Mouse (Mus musculus) neural tube, embryonic 15.5 days (tissue): Measurements from ENCODE around the gene Hadha. TPM values are rescaled to one million over a fixed set of nuclear protein-coding genes. Genes with fewer than 3 reads are reported as not detected.

ENCODE experiments used
- ATAC-seq: fragments of 200-750 bp; cut with Nextera tagmentation; 2 replicates; pipeline ENCODE4 v1.8.0; 2017; ENCODE audit warnings: mild to moderate bottlenecking, moderate TSS enrichment, moderate library complexity; ENCODE audit not compliant: low FRiP score
- H3K27ac ChIP-seq: fragments of 300-500 bp; sonication (generic); replicated peaks from 2 replicates; pipeline ENCODE4 v1.5.1; 2015; ENCODE audit warnings: mild to moderate bottlenecking, inconsistent platforms
- H3K27me3 ChIP-seq: fragments of 300-500 bp; sonication (generic); replicated peaks from 2 replicates; pipeline ENCODE4 v1.6.1; 2015; ENCODE audit warnings: inconsistent platforms
- H3K36me3 ChIP-seq: fragments of 300-500 bp; sonication (generic); 2 replicates; pipeline ENCODE4 v1.6.1; 2015; ENCODE audit warnings: inconsistent platforms
- H3K4me1 ChIP-seq: fragments of 300-500 bp; sonication (generic); 2 replicates; pipeline ENCODE4 v1.6.1; 2015; ENCODE audit warnings: inconsistent platforms
- H3K4me2 ChIP-seq: fragments of 300-500 bp; sonication (generic); 2 replicates; pipeline ENCODE4 v1.6.1; 2015; ENCODE audit warnings: inconsistent platforms, mild to moderate bottlenecking, moderate library complexity
- H3K4me3 ChIP-seq: fragments of 300-500 bp; sonication (generic); replicated peaks from 2 replicates; pipeline ENCODE4 v1.5.1; 2015; ENCODE audit warnings: mild to moderate bottlenecking, inconsistent platforms
- H3K9ac ChIP-seq: fragments of 300-500 bp; sonication (generic); replicated peaks from 2 replicates; pipeline ENCODE4 v1.6.1; 2015; ENCODE audit warnings: mild to moderate bottlenecking, inconsistent platforms
- H3K9me3 ChIP-seq: fragments of 300-500 bp; sonication (generic); replicated peaks from 2 replicates; pipeline ENCODE4 v1.6.1; 2016; ENCODE audit warnings: inconsistent platforms
- WGBS: fragments of 180-500 bp; shearing (Covaris S2); methylation state at CpG from one replicate; pipeline ENCODE4 v1.1.7; 2015; ENCODE audit warnings: mixed read lengths; 5-methylcytosine and 5-hydroxymethylcytosine counted together
- polyA plus RNA-seq: library from polyadenylated mRNA; unstranded; fragments of >200 nt; fragmentation: Nextera tagmentation; extraction: Ambion mirVana; gene quantifications from 2 replicates; pipeline ENCODE4 v1.2.1, GENCODE M21; 2015

The Hadha gene
- polyA plus RNA-seq, 1 experiment from 2014 or later: 67.2 TPM

DNA sequence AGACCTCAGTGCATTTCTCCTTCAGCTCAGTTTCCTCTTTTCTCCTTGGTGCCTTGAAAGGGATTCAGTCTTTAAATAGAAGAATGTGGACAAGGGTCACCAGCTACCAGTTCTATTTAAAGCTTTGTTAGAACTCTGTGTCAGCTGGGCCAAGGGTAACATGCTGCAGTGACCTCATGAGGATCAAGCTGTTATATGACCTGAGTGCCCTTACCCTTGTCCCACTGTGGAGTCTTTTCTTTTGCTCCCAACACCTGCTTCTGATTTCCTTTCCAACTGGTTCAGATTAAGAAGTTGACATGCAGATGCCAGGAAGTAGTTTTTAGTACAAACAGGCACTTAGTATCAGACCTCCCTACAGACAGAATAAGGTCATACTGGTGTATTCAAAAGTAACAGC, 17.2 kb upstream of the Hadha start:
- peaks cover 78% of the 10 kb centered on the region for H3K36me3 ChIP-seq
- no peak overlapping the region for H3K4me3 ChIP-seq
- no peak overlapping the region for H3K27ac ChIP-seq
- H3K4me2 ChIP-seq: no peak overlapping the region
- H3K27me3 ChIP-seq: no peaks in the 10 kb centered on the region
- H3K9me3 ChIP-seq: no peaks in the 10 kb centered on the region
- H3K9ac ChIP-seq: no peak overlapping the region
- H3K4me1 ChIP-seq: no peaks in the 10 kb centered on the region
- ATAC-seq: no peak

- WGBS: 91% methylated on average over 5 of the region's 5 CpGs
- H3K27me3 ChIP-seq: no peaks in the 10 kb centered on the region
- H3K36me3 ChIP-seq: peaks cover 65% of the 10 kb centered on the region
- H3K9ac ChIP-seq: no peak overlapping the region
- H3K4me2 ChIP-seq: no peak overlapping the region
- H3K4me3 ChIP-seq: no peak overlapping the region
- no peak overlapping the region for H3K27ac ChIP-seq
- H3K4me1 ChIP-seq: no peaks in the 10 kb centered on the region
- H3K9me3 ChIP-seq: no peaks in the 10 kb centered on the region
- no peak for ATAC-seq
Measured at GRCm38 (mm10) chr5:30170303-30170940, 15.5 kb upstream of the Hadha start.

GRCm38 (mm10) chr5:30165234-30165946, 10.4 kb upstream of the Hadha start:
- 94% methylated on average over 5 of the region's 5 CpGs for WGBS

GRCm38 (mm10) chr5:30162339-30162738, 7.4 kb upstream of the Hadha start:
- Histone ChIP-seq H3K9ac (no peak overlapping the region), H3K4me1 (peaks cover 7% of the 10 kb centered on the region; the same call in 1 of the 2 replicates)
- 88% methylated on average over 6 of the region's 6 CpGs for WGBS

More at GRCm38 (mm10) chr5:30165234-30165946, 10.4 kb upstream of the Hadha start:
- no peak overlapping the region for H3K9ac ChIP-seq
- H3K27me3 ChIP-seq: no peaks in the 10 kb centered on the region
- no peak for ATAC-seq
- H3K36me3 ChIP-seq: peaks cover 33% of the 10 kb centered on the region
- no peaks in the 10 kb centered on the region for H3K9me3 ChIP-seq
- H3K4me3 ChIP-seq: no peak overlapping the region
- no peak overlapping the region for H3K4me2 ChIP-seq
- no peak overlapping the region for H3K27ac ChIP-seq
- H3K4me1 ChIP-seq: no peaks in the 10 kb centered on the region

GRCm38 (mm10) chr5:30161836-30162235, 6.9 kb upstream of the Hadha start:
- H3K4me3 ChIP-seq: no peak overlapping the region
- ATAC-seq: no peak
- H3K27ac ChIP-seq: no peak overlapping the region
- no peak overlapping the region for H3K4me2 ChIP-seq
- H3K9ac ChIP-seq: no peak overlapping the region
- no peaks in the 10 kb centered on the region for H3K27me3 ChIP-seq
- H3K9me3 ChIP-seq: no peaks in the 10 kb centered on the region
- WGBS: 87% methylated on average over 1 of the region's 1 CpGs
- H3K4me1 ChIP-seq: peaks cover 11% of the 10 kb centered on the region; the same call in 1 of the 2 replicates
- peaks cover 8% of the 10 kb centered on the region; the same call in 1 of the 2 replicates for H3K36me3 ChIP-seq

More at GRCm38 (mm10) chr5:30162339-30162738, 7.4 kb upstream of the Hadha start:
- no peak for ATAC-seq
- H3K4me3 ChIP-seq: no peak overlapping the region
- no peak overlapping the region for H3K4me2 ChIP-seq
- no peaks in the 10 kb centered on the region for H3K9me3 ChIP-seq
- H3K27ac ChIP-seq: no peak overlapping the region
- H3K27me3 ChIP-seq: no peaks in the 10 kb centered on the region
- peaks cover 8% of the 10 kb centered on the region; the same call in 1 of the 2 replicates for H3K36me3 ChIP-seq

GRCm38 (mm10) chr5:30159601-30160000, 4.6 kb upstream of the Hadha start:
- peaks cover 23% of the 10 kb centered on the region for H3K4me1 ChIP-seq
- H3K4me3 ChIP-seq: no peak overlapping the region
- no peaks in the 10 kb centered on the region for H3K36me3 ChIP-seq
- no peak overlapping the region for H3K27ac ChIP-seq
- H3K27me3 ChIP-seq: no peaks in the 10 kb centered on the region
- H3K9ac ChIP-seq: no peak overlapping the region
- no peak for ATAC-seq
- WGBS: 94% methylated on average over 6 of the region's 6 CpGs
- H3K9me3 ChIP-seq: no peaks in the 10 kb centered on the region
- H3K4me2 ChIP-seq: no peak overlapping the region

GRCm38 (mm10) chr5:30155821-30156629, 1.1 kb upstream of the Hadha start:
- Histone ChIP-seq H3K27me3 (no peaks in the 10 kb centered on the region), H3K4me1 (peaks cover 38% of the 10 kb centered on the region), H3K27ac (peak overlapping the region; percentile 91), H3K9me3 (no peaks in the 10 kb centered on the region), H3K9ac (peak overlapping the region; percentile 84), H3K4me3 (peak overlapping the region; percentile 69), H3K4me2 (peak overlapping the region; percentile 77), H3K36me3 (no peaks in the 10 kb centered on the region)
- ATAC-seq: no peak
- WGBS: 45% methylated on average over 13 of the region's 13 CpGs

GRCm38 (mm10) chr5:30155395-30155792, 432 bp upstream of the Hadha start:
- ATAC-seq: peak; percentile 73
- no peaks in the 10 kb centered on the region for H3K9me3 ChIP-seq
- H3K9ac ChIP-seq: peak overlapping the region; percentile 84
- under 1% methylated on average over 31 of the region's 31 CpGs for WGBS
- H3K36me3 ChIP-seq: no peaks in the 10 kb centered on the region
- peaks cover 38% of the 10 kb centered on the region for H3K4me1 ChIP-seq
- H3K4me3 ChIP-seq: peak overlapping the region; percentile 69
- H3K4me2 ChIP-seq: peak overlapping the region; percentile 77
- H3K27ac ChIP-seq: peak overlapping the region; percentile 91
- no peaks in the 10 kb centered on the region for H3K27me3 ChIP-seq

DNA sequence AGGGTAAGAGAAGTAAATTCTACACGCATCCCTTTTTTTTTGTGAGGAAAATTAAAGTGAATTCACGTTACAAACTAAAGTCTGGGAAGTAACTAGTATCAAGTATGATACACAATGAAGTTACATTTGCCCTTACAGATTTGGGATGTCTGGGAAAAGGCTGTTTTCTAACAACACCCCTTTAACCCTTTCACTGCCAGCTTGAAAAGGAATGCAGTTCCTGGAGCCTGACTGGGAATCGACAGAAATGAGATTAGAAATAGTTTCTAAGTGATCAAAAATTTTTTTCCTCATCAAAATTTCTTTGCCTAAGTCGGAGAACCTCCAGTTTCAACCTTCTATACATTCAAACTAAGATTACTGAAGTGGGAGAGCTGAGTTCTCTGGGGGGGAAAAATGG, 949 bp downstream of the Hadha start:
- ATAC-seq: no peak
- H3K4me3 ChIP-seq: peak overlapping the region; percentile 69
- WGBS: 21% methylated on average over 4 of the region's 4 CpGs
- H3K4me2 ChIP-seq: peak overlapping the region; percentile 77
- peaks cover 36% of the 10 kb centered on the region for H3K4me1 ChIP-seq
- no peaks in the 10 kb centered on the region for H3K9me3 ChIP-seq
- no peaks in the 10 kb centered on the region for H3K27me3 ChIP-seq
- no peak overlapping the region for H3K27ac ChIP-seq
- peak overlapping the region; percentile 84 for H3K9ac ChIP-seq
- no peaks in the 10 kb centered on the region for H3K36me3 ChIP-seq

- WGBS: 88% methylated on average over 2 of the region's 2 CpGs
- Histone ChIP-seq H3K4me3 (no peak overlapping the region), H3K4me2 (no peak overlapping the region), H3K4me1 (peaks cover 36% of the 10 kb centered on the region), H3K27me3 (no peaks in the 10 kb centered on the region), H3K36me3 (no peaks in the 10 kb centered on the region), H3K9me3 (no peaks in the 10 kb centered on the region), H3K27ac (no peak overlapping the region), H3K9ac (no peak overlapping the region)
- ATAC-seq: no peak
Measured at GRCm38 (mm10) chr5:30153222-30153621, 1.7 kb downstream of the Hadha start.

- WGBS: 96% methylated on average over 1 of the region's 1 CpGs
- H3K27me3 ChIP-seq: no peaks in the 10 kb centered on the region
Measured at GRCm38 (mm10) chr5:30152413-30152812, 2.5 kb downstream of the Hadha start.

More at GRCm38 (mm10) chr5:30152413-30152812, 2.5 kb downstream of the Hadha start:
- H3K36me3 ChIP-seq: no peaks in the 10 kb centered on the region
- no peak for ATAC-seq
- H3K9ac ChIP-seq: no peak overlapping the region
- H3K4me1 ChIP-seq: peaks cover 31% of the 10 kb centered on the region
- no peaks in the 10 kb centered on the region for H3K9me3 ChIP-seq
- no peak overlapping the region for H3K4me3 ChIP-seq
- no peak overlapping the region for H3K27ac ChIP-seq
- no peak overlapping the region for H3K4me2 ChIP-seq
